13 mouse cellular contexts compared by ENCODE assay signal in the genomic region with DNA sequence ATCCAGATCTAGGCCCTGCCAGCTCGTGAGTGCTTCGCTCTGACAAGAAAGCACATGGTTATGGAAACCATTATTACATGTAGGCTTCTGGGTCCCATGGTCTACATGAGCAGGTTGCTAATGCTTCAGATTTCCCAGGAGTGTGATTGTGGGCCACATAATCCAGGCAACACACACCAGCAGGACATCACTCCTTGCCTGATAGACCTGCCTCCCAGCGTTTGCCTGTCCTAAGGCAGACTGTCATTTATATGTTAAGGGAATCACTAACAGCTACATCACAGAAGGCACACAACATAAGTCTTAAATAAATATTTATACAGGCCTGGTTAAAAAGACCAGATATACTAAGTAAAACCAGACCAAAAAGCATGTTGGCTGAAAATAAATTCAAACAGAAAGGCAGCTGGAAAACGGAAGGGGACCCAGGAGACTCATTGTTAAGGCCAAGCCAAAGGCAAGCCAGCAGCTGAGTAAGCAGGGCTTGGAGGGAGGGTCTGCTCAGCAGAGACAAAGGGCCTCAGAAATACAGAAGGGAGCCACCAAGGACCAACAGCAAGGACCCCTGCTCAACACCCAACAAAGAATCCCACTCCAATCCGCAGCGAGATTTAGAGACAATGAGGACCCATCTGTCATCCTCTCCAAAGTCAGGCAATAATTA.
A peak's percentile ranks its signal among the peaks of the same experiment; 100 is the strongest.
DNase-seq lines count a peak whose midpoint lies in the region; ATAC-seq and TF ChIP-seq lines count a peak whose summit lies in the region.
"Had no signal": no experiment of that assay in that cellular context is flagged by ENCODE, and none has a peak within 500 bp of the region (broad histone marks: within the 10 kb centered on the region; RNA-seq: fewer than 3 reads in every experiment).

No protein-coding gene starts in this region.

- H3K9ac ChIP-seq in stomach, embryonic 14.5 days (replicated peaks; ENCODE audit: low read depth, low read length), result no peak overlapping the region
- H3K9ac ChIP-seq in stomach, postnatal 0 days (ENCODE audit: low read length), result no peak overlapping the region
- no peak overlapping the region for H3K9ac ChIP-seq in hindbrain, embryonic 12.5 days
- H3K9ac ChIP-seq in midbrain, embryonic 11.5 days (ENCODE audit: low read length), result no peak overlapping the region
- H3K9ac ChIP-seq in neural tube, embryonic 15.5 days (replicated peaks), result no peak overlapping the region
- H3K9ac ChIP-seq in liver, postnatal 0 days (replicated peaks), result no peak overlapping the region

- no peaks in the 10 kb centered on the region for H3K27me3 ChIP-seq in stomach, embryonic 14.5 days (ENCODE audit: control insufficient read depth, insufficient read depth, low read length)
- no peaks in the 10 kb centered on the region for H3K27me3 ChIP-seq in stomach, postnatal 0 days (ENCODE audit: control insufficient read depth, insufficient read depth, low read length)
- peaks cover 2% of the 10 kb centered on the region; the same call in 1 of the 2 replicates for H3K27me3 ChIP-seq in hindbrain, embryonic 12.5 days
- H3K27me3 ChIP-seq in midbrain, embryonic 11.5 days (ENCODE audit: control insufficient read depth, insufficient read depth, low read length), result no peaks in the 10 kb centered on the region
- H3K27me3 ChIP-seq in neural tube, embryonic 15.5 days (replicated peaks), result no peaks in the 10 kb centered on the region; the same call in 1 of the 2 replicates
- H3K27me3 ChIP-seq in liver, postnatal 0 days (ENCODE audit: insufficient read depth, low read length), result no peaks in the 10 kb centered on the region

- 0 out of 2 replicates have a peak, but pooled peaks have one; percentile 46 for ATAC-seq in stomach, embryonic 14.5 days (ENCODE audit: insufficient number of reproducible peaks, insufficient read depth, low FRiP score, low read depth)
- no peak for ATAC-seq in stomach, postnatal 0 days (ENCODE audit: low FRiP score, low TSS enrichment)
- peak; percentile 94 for ATAC-seq in hindbrain, embryonic 12.5 days (ENCODE audit: low FRiP score)
- ATAC-seq in midbrain, embryonic 11.5 days (ENCODE audit: low FRiP score), result peak; percentile 96
- ATAC-seq in neural tube, embryonic 15.5 days (ENCODE audit: low FRiP score), result peak; percentile 72
- no peak for ATAC-seq in liver, postnatal 0 days
- ATAC-seq: intestine, postnatal 0 days had no signal

- DNase-seq in stomach, postnatal 0 days (ENCODE audit: low spot score), result no peak
- DNase-seq in midbrain, embryonic 11.5 days (ENCODE audit: low spot score, missing footprints), result no peak
- DNase-seq in gastrocnemius, adult 8-10 months (ENCODE audit: low spot score in 2 of 2), result no peak
- no peak for DNase-seq in liver, postnatal 0 days
- no peak for DNase-seq in lung, postnatal 10 days
- DNase-seq: cerebellum, adult 9-11 months; gastrocnemius, postnatal 25 days; right cerebral cortex, postnatal 25 days had no signal

- no peak for TF ChIP-seq CTCF in stomach, postnatal 0 days (IDR thresholded peaks at IDR 0.05; ENCODE audit: low read depth)
- no peak for TF ChIP-seq CTCF in liver, postnatal 0 days (IDR thresholded peaks at IDR 0.05; ENCODE audit: low read depth)

- H3K4me1 ChIP-seq in stomach, embryonic 14.5 days (ENCODE audit: control insufficient read depth, insufficient read depth, low read length), result peaks cover 5% of the 10 kb centered on the region
- no peaks in the 10 kb centered on the region for H3K4me1 ChIP-seq in stomach, postnatal 0 days (replicated peaks; ENCODE audit: control insufficient read depth, insufficient read depth)
- H3K4me1 ChIP-seq in hindbrain, embryonic 12.5 days, result peaks cover 15% of the 10 kb centered on the region
- H3K4me1 ChIP-seq in midbrain, embryonic 11.5 days (ENCODE audit: control insufficient read depth, insufficient read depth, low read length), result no peaks in the 10 kb centered on the region
- H3K4me1 ChIP-seq in neural tube, embryonic 15.5 days, result peaks cover 13% of the 10 kb centered on the region
- H3K4me1 ChIP-seq in liver, postnatal 0 days (ENCODE audit: insufficient read depth), result no peaks in the 10 kb centered on the region

- no peaks in the 10 kb centered on the region for H3K9me3 ChIP-seq in stomach, embryonic 14.5 days (ENCODE audit: control insufficient read depth, low read depth, low read length)
- H3K9me3 ChIP-seq in stomach, postnatal 0 days (ENCODE audit: control insufficient read depth, low read length), result no peaks in the 10 kb centered on the region
- no peaks in the 10 kb centered on the region for H3K9me3 ChIP-seq in hindbrain, embryonic 12.5 days (replicated peaks)
- H3K9me3 ChIP-seq in midbrain, embryonic 11.5 days (ENCODE audit: control insufficient read depth, low read length), result no peaks in the 10 kb centered on the region; the same call in 1 of the 2 replicates
- H3K9me3 ChIP-seq in neural tube, embryonic 15.5 days (replicated peaks), result no peaks in the 10 kb centered on the region
- no peaks in the 10 kb centered on the region for H3K9me3 ChIP-seq in liver, postnatal 0 days (ENCODE audit: low read length)

- H3K4me3 ChIP-seq in stomach, embryonic 14.5 days (ENCODE audit: low read depth, low read length), result no peak overlapping the region
- no peak overlapping the region for H3K4me3 ChIP-seq in stomach, postnatal 0 days (ENCODE audit: low read depth, low read length)
- no peak overlapping the region for H3K4me3 ChIP-seq in hindbrain, embryonic 12.5 days
- H3K4me3 ChIP-seq in midbrain, embryonic 11.5 days (ENCODE audit: low read depth, low read length), result no peak overlapping the region
- H3K4me3 ChIP-seq in neural tube, embryonic 15.5 days (replicated peaks), result no peak overlapping the region
- no peak overlapping the region for H3K4me3 ChIP-seq in liver, postnatal 0 days (ENCODE audit: low read depth, low read length)
- H3K4me3 ChIP-seq: layer of hippocampus, adult 2 months had no signal

- 45% methylated on average over 6 of the region's 6 CpGs for WGBS in stomach, embryonic 14.5 days
- 41% methylated on average over 6 of the region's 6 CpGs for WGBS in stomach, postnatal 0 days
- WGBS in hindbrain, embryonic 12.5 days, result 34% methylated on average over 6 of the region's 6 CpGs
- WGBS in midbrain, embryonic 11.5 days, result 54% methylated on average over 6 of the region's 6 CpGs
- 18% methylated on average over 6 of the region's 6 CpGs for WGBS in neural tube, embryonic 15.5 days
- WGBS in liver, postnatal 0 days (ENCODE audit: insufficient replicate concordance), result 76% methylated on average over 6 of the region's 6 CpGs

- H3K4me2 ChIP-seq in stomach, embryonic 14.5 days (replicated peaks; ENCODE audit: low read depth, low read length), result no peak overlapping the region
- H3K4me2 ChIP-seq in stomach, postnatal 0 days (replicated peaks; ENCODE audit: low read depth), result no peak overlapping the region
- H3K4me2 ChIP-seq in hindbrain, embryonic 12.5 days (replicated peaks), result no peak overlapping the region
- H3K4me2 ChIP-seq in midbrain, embryonic 11.5 days, result no peak overlapping the region
- no peak overlapping the region for H3K4me2 ChIP-seq in neural tube, embryonic 15.5 days
- H3K4me2 ChIP-seq in liver, postnatal 0 days (ENCODE audit: low read depth, low read length), result no peak overlapping the region

- no peak for TF ChIP-seq EP300 in stomach, postnatal 0 days (optimal IDR thresholded peaks at IDR 0.05)
- TF ChIP-seq EP300 in liver, postnatal 0 days (IDR thresholded peaks at IDR 0.05; ENCODE audit: low read depth), result no peak

- no peak overlapping the region for H3K27ac ChIP-seq in stomach, embryonic 14.5 days (ENCODE audit: low read length)
- no peak overlapping the region for H3K27ac ChIP-seq in stomach, postnatal 0 days (replicated peaks)
- H3K27ac ChIP-seq in hindbrain, embryonic 12.5 days, result peak overlapping the region; percentile 86
- peak overlapping the region; percentile 72 for H3K27ac ChIP-seq in midbrain, embryonic 11.5 days (ENCODE audit: low read depth, low read length)
- peak overlapping the region; percentile 72 for H3K27ac ChIP-seq in neural tube, embryonic 15.5 days (replicated peaks)
- H3K27ac ChIP-seq in liver, postnatal 0 days (ENCODE audit: low read depth), result no peak overlapping the region
- H3K27ac ChIP-seq: layer of hippocampus, adult 2 months had no signal

- no peaks in the 10 kb centered on the region for H3K36me3 ChIP-seq in stomach, embryonic 14.5 days (ENCODE audit: control insufficient read depth, insufficient read depth, low read length)
- no peaks in the 10 kb centered on the region for H3K36me3 ChIP-seq in stomach, postnatal 0 days (ENCODE audit: control insufficient read depth, insufficient read depth, low read length)
- no peaks in the 10 kb centered on the region for H3K36me3 ChIP-seq in hindbrain, embryonic 12.5 days
- no peaks in the 10 kb centered on the region for H3K36me3 ChIP-seq in midbrain, embryonic 11.5 days (ENCODE audit: control insufficient read depth, insufficient read depth, low read length)
- no peaks in the 10 kb centered on the region for H3K36me3 ChIP-seq in neural tube, embryonic 15.5 days
- H3K36me3 ChIP-seq in liver, postnatal 0 days (replicated peaks; ENCODE audit: insufficient read depth, low read length), result no peaks in the 10 kb centered on the region

Comparison
In these comparisons a context has a peak if more than half of its experiments do, and no peak if none do; other contexts are left out.
1. ATAC-seq: peak in stomach, embryonic 14.5 days (single experiment), hindbrain, embryonic 12.5 days (single experiment), midbrain, embryonic 11.5 days (single experiment) and neural tube, embryonic 15.5 days (single experiment); none in stomach, postnatal 0 days (single experiment) and liver, postnatal 0 days (single experiment).
2. H3K27ac ChIP-seq: peak in hindbrain, embryonic 12.5 days (single experiment), midbrain, embryonic 11.5 days (single experiment) and neural tube, embryonic 15.5 days (single experiment); none in stomach, embryonic 14.5 days (single experiment), stomach, postnatal 0 days (single experiment) and liver, postnatal 0 days (single experiment).